Mouse (Mus musculus): ENCODE data around the gene Hspb8. TPM values are rescaled to one million over a fixed set of nuclear protein-coding genes. Genes with fewer than 3 reads are reported as not detected.

Gene Hspb8
- polyA plus RNA-seq, 1 experiment from 2014 or later, result 8.0 TPM

DNA sequence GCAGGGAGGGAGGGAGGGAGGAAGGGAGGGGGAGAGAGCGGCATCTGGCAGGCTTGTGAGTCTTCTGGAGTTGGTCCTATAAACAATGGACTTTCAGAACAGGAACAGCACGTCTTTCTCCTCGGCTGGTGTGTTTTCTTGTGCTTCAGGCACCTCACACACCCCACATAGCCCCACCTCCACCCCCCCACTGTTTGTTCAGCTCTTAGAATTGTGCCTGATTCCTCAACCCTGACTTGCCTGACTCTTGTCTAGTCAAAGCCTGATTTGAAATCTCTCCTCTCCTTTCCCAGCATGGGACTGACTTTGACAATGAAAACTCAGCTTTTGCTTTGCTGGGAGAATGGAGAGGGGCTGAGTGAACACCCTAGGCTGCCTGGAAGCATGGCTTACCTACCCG, 15.3 kb downstream of the Hspb8 start:
- Histone ChIP-seq H3K9me3 (ENCODE audit: control insufficient read depth, low read length) (no peaks in the 10 kb centered on the region), H3K4me1 (replicated peaks; ENCODE audit: control insufficient read depth, insufficient read depth, low read length) (peaks cover 12% of the 10 kb centered on the region; the same call in 1 of the 2 replicates), H3K4me3 (ENCODE audit: low read depth, low read length) (no peak overlapping the region), H3K4me2 (ENCODE audit: low read depth, low read length, severe bottlenecking) (no peak overlapping the region), H3K27ac (ENCODE audit: low read depth, low read length) (no peak overlapping the region), H3K36me3 (ENCODE audit: control insufficient read depth, insufficient read depth, low read length) (no peaks in the 10 kb centered on the region), H3K9ac (ENCODE audit: low read length) (no peak overlapping the region), H3K27me3 (ENCODE audit: control insufficient read depth, insufficient read depth, low read length) (no peaks in the 10 kb centered on the region)
- DNase-seq (ENCODE audit: low spot score) (no peak), ATAC-seq (replicated peaks; ENCODE audit: low FRiP score) (no peak)
- WGBS, result 19% methylated on average over 4 of the region's 4 CpGs

DNA sequence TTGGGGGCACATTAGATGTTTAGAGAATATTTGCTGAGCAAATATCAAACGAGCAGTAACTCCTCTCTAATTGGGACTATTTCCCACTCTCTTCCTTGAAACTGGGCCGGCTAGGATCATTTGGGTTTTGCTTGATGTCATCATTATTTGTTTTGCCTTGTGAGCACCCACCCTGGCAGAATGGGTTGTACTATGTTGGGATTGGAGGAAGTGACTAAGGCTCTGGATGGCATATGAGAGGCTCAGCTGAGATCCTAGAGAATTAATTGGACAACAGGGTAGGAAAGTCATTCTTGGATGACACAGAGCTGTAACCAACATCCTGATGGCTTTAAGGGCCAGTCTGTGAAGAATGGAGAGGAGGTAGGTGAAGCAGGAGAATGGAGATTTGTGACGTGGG, 16.2 kb downstream of the Hspb8 start:
- no peak overlapping the region for H3K27ac ChIP-seq (ENCODE audit: low read depth, low read length)
- 81% methylated on average over 3 of the region's 3 CpGs for WGBS
- no peaks in the 10 kb centered on the region for H3K36me3 ChIP-seq (ENCODE audit: control insufficient read depth, insufficient read depth, low read length)
- H3K27me3 ChIP-seq (ENCODE audit: control insufficient read depth, insufficient read depth, low read length), result no peaks in the 10 kb centered on the region
- H3K4me3 ChIP-seq (ENCODE audit: low read depth, low read length), result no peak overlapping the region
- H3K4me1 ChIP-seq (replicated peaks; ENCODE audit: control insufficient read depth, insufficient read depth, low read length), result peaks cover 12% of the 10 kb centered on the region; the same call in 1 of the 2 replicates
- H3K4me2 ChIP-seq (ENCODE audit: low read depth, low read length, severe bottlenecking), result no peak overlapping the region
- DNase-seq (ENCODE audit: low spot score), result no peak
- H3K9me3 ChIP-seq (ENCODE audit: control insufficient read depth, low read length), result no peaks in the 10 kb centered on the region
- no peak overlapping the region for H3K9ac ChIP-seq (ENCODE audit: low read length)
- ATAC-seq (replicated peaks; ENCODE audit: low FRiP score), result no peak

DNA sequence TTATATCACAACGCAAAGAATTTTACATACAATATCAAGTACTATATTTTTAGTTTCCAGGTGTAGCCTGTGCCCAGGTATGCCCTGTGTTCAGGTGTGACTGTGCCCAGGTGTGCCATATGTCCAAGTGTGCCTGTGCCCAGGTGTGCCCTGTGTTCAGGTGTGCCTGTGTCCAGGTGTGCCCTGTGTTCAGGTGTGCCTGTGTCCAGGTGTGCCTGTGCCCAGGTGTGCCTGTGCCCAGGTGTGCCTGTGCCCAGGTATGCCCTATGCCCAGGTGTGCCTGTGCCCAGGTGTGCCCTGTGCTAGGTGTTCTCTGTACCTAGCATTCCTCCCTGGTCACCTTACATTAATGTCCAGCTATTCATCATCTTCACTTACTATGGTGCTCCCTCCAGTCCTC, 16.7 kb downstream of the Hspb8 start:
- Histone ChIP-seq H3K4me1 (replicated peaks; ENCODE audit: control insufficient read depth, insufficient read depth, low read length) (peaks cover 9% of the 10 kb centered on the region; the same call in 1 of the 2 replicates), H3K27me3 (ENCODE audit: control insufficient read depth, insufficient read depth, low read length) (no peaks in the 10 kb centered on the region), H3K9ac (ENCODE audit: low read length) (no peak overlapping the region), H3K27ac (ENCODE audit: low read depth, low read length) (no peak overlapping the region), H3K9me3 (ENCODE audit: control insufficient read depth, low read length) (no peaks in the 10 kb centered on the region), H3K4me2 (ENCODE audit: low read depth, low read length, severe bottlenecking) (no peak overlapping the region), H3K36me3 (ENCODE audit: control insufficient read depth, insufficient read depth, low read length) (no peaks in the 10 kb centered on the region), H3K4me3 (ENCODE audit: low read depth, low read length) (no peak overlapping the region)
- no peak for DNase-seq (ENCODE audit: low spot score)
- no peak for ATAC-seq (replicated peaks; ENCODE audit: low FRiP score)
- 90% methylated on average over 1 of the region's 1 CpGs for WGBS

DNA sequence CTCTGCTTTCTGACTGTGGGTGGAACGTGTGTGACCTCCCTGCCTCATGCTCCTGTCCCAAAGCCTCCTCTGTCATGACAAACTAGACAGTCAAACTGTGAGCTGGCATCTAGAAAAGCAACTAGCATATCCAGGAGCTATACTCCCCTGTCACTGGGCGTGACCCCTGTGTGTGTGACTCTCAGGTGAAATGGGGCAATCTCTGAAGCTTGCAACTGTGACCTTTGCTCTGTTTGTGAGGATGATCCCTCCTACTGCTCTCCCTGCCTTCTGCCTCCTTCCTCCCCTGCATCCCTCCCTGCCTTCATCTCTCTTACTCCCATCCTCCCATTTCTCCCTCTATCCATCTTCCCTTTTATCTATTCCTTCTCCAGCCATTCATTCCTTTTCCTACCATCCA, 18.6 kb downstream of the Hspb8 start:
- no peak overlapping the region for H3K4me2 ChIP-seq (ENCODE audit: low read depth, low read length, severe bottlenecking)
- H3K9ac ChIP-seq (ENCODE audit: low read length), result no peak overlapping the region
- no peak overlapping the region for H3K4me3 ChIP-seq (ENCODE audit: low read depth, low read length)
- peaks cover 2% of the 10 kb centered on the region; the same call in 1 of the 2 replicates for H3K4me1 ChIP-seq (replicated peaks; ENCODE audit: control insufficient read depth, insufficient read depth, low read length)
- DNase-seq (ENCODE audit: low spot score), result no peak
- WGBS, result 89% methylated on average over 2 of the region's 2 CpGs
- H3K27me3 ChIP-seq (ENCODE audit: control insufficient read depth, insufficient read depth, low read length), result no peaks in the 10 kb centered on the region
- H3K27ac ChIP-seq (ENCODE audit: low read depth, low read length), result no peak overlapping the region
- no peaks in the 10 kb centered on the region for H3K9me3 ChIP-seq (ENCODE audit: control insufficient read depth, low read length)
- no peaks in the 10 kb centered on the region for H3K36me3 ChIP-seq (ENCODE audit: control insufficient read depth, insufficient read depth, low read length)
- ATAC-seq (replicated peaks; ENCODE audit: low FRiP score), result no peak

DNA sequence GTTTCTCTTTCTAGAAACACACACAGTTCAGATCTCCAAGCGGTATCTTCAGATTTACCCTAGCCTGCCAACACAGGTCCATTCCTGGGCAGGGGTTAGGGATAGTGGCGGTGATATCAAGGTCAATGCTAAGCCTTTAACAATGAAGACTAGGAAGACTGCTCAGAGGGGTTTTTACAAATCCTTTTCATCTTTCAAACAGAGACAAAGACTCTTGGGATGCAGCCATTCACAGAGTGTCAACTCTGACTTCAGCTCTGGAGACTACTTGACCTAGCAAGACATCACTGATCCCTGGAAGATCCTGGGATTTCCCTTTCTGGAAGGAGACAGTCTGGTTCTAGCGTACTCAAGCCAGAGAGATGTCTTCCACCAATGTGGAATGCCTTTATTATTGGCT, 21.9 kb downstream of the Hspb8 start:
- ATAC-seq (replicated peaks; ENCODE audit: low FRiP score), result no peak
- no peaks in the 10 kb centered on the region for H3K27me3 ChIP-seq (ENCODE audit: control insufficient read depth, insufficient read depth, low read length)
- no peaks in the 10 kb centered on the region for H3K9me3 ChIP-seq (ENCODE audit: control insufficient read depth, low read length)
- no peaks in the 10 kb centered on the region for H3K36me3 ChIP-seq (ENCODE audit: control insufficient read depth, insufficient read depth, low read length)
- no peaks in the 10 kb centered on the region for H3K4me1 ChIP-seq (replicated peaks; ENCODE audit: control insufficient read depth, insufficient read depth, low read length)
- no peak for DNase-seq (ENCODE audit: low spot score)
- no peak overlapping the region for H3K4me3 ChIP-seq (ENCODE audit: low read depth, low read length)
- no peak overlapping the region for H3K9ac ChIP-seq (ENCODE audit: low read length)
- H3K27ac ChIP-seq (ENCODE audit: low read depth, low read length), result no peak overlapping the region
- no peak overlapping the region for H3K4me2 ChIP-seq (ENCODE audit: low read depth, low read length, severe bottlenecking)
- 77% methylated on average over 3 of the region's 3 CpGs for WGBS

DNA sequence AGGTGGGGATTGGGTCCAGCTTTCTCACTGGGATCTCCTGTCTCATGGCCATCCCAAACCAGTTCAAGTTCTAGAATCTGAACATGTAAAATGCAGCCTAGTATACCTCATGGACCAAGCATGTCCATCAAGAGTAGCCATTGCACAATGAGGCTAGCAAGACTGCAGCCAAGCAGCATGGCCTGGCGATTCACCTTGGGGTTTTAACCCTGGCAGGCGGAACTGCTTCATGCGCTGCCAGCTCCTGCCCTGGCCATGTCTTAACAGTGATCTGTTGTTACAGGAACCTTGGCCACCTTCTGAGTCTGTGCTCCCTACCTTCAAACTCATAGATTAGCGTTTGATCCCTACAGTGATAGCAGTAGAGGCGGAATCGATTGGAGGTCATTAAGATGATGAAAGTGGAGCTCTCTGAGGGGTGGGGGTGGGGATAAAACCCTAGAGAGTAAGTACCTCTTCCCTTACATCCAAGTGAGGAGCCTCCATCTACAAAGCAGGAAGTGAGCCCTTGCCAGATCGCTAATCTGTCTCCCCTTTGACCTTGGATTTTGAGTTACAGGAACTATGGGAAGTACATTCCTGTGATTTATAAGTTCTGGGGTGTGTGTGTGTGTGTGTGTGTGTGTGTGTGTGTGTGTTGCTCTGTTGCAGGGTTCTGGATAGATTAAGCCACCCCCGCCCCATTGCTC, 22.5 kb downstream of the Hspb8 start:
- Histone ChIP-seq H3K36me3 (ENCODE audit: control insufficient read depth, insufficient read depth, low read length) (no peaks in the 10 kb centered on the region), H3K9ac (ENCODE audit: low read length) (no peak overlapping the region), H3K4me2 (ENCODE audit: low read depth, low read length, severe bottlenecking) (no peak overlapping the region), H3K27ac (ENCODE audit: low read depth, low read length) (no peak overlapping the region), H3K9me3 (ENCODE audit: control insufficient read depth, low read length) (no peaks in the 10 kb centered on the region), H3K27me3 (ENCODE audit: control insufficient read depth, insufficient read depth, low read length) (no peaks in the 10 kb centered on the region), H3K4me1 (replicated peaks; ENCODE audit: control insufficient read depth, insufficient read depth, low read length) (no peaks in the 10 kb centered on the region), H3K4me3 (ENCODE audit: low read depth, low read length) (no peak overlapping the region)
- ATAC-seq (replicated peaks; ENCODE audit: low FRiP score), result no peak
- WGBS, result 85% methylated on average over 8 of the region's 8 CpGs
- DNase-seq (ENCODE audit: low spot score), result no peak

DNA sequence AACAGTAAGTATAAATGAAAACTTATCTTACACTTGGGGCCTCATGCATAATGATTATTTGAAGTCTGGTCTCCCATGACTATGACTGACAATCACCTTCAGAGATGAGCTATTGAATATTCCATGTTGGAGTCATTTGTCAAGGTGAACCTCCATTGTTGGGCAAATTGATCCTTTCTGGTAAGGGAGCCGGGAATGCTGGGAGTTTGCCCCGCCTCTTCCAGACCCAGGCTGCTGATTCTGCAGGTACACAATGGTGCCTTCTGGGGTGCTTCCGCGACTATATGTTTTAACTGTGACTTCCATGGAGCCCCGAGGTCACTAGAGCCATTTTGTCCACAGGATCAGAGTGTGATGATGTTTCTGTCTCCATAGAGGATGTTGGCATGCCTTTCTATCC, 26.6 kb downstream of the Hspb8 start:
- no peaks in the 10 kb centered on the region for H3K9me3 ChIP-seq (ENCODE audit: control insufficient read depth, low read length)
- no peak overlapping the region for H3K4me2 ChIP-seq (ENCODE audit: low read depth, low read length, severe bottlenecking)
- 85% methylated on average over 5 of the region's 5 CpGs for WGBS
- no peak for DNase-seq (ENCODE audit: low spot score)
- H3K4me1 ChIP-seq (replicated peaks; ENCODE audit: control insufficient read depth, insufficient read depth, low read length), result no peaks in the 10 kb centered on the region
- H3K36me3 ChIP-seq (ENCODE audit: control insufficient read depth, insufficient read depth, low read length), result no peaks in the 10 kb centered on the region
- no peak for ATAC-seq (replicated peaks; ENCODE audit: low FRiP score)
- no peak overlapping the region for H3K4me3 ChIP-seq (ENCODE audit: low read depth, low read length)
- no peak overlapping the region for H3K27ac ChIP-seq (ENCODE audit: low read depth, low read length)
- H3K9ac ChIP-seq (ENCODE audit: low read length), result no peak overlapping the region
- H3K27me3 ChIP-seq (ENCODE audit: control insufficient read depth, insufficient read depth, low read length), result no peaks in the 10 kb centered on the region

DNA sequence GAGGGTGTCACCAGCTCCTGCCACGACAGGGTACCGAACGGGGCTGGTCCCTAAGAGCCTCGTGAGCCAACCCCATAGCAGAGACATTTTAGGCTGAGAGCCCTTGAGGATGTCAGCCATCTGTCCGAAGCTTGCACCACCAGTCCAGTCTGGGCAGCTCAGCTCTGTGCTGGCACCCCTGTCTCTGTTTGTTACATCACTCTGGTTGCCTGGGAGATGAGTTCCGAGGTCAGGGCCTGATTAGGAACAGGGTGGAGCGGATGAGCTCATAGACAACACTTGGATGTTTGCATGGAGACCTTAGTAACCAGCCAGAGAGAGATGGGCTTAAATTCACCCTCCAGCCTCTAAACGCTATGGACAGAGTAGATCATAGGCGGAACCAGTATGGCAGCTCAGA, 30.1 kb downstream of the Hspb8 start:
- Histone ChIP-seq H3K9me3 (ENCODE audit: control insufficient read depth, low read length) (no peaks in the 10 kb centered on the region), H3K4me1 (replicated peaks; ENCODE audit: control insufficient read depth, insufficient read depth, low read length) (no peaks in the 10 kb centered on the region), H3K4me2 (ENCODE audit: low read depth, low read length, severe bottlenecking) (no peak overlapping the region), H3K36me3 (ENCODE audit: control insufficient read depth, insufficient read depth, low read length) (no peaks in the 10 kb centered on the region), H3K9ac (ENCODE audit: low read length) (no peak overlapping the region), H3K27ac (ENCODE audit: low read depth, low read length) (no peak overlapping the region), H3K4me3 (ENCODE audit: low read depth, low read length) (no peak overlapping the region), H3K27me3 (ENCODE audit: control insufficient read depth, insufficient read depth, low read length) (no peaks in the 10 kb centered on the region)
- DNase-seq (ENCODE audit: low spot score), result no peak
- 88% methylated on average over 9 of the region's 9 CpGs for WGBS
- ATAC-seq (replicated peaks; ENCODE audit: low FRiP score), result no peak

DNA sequence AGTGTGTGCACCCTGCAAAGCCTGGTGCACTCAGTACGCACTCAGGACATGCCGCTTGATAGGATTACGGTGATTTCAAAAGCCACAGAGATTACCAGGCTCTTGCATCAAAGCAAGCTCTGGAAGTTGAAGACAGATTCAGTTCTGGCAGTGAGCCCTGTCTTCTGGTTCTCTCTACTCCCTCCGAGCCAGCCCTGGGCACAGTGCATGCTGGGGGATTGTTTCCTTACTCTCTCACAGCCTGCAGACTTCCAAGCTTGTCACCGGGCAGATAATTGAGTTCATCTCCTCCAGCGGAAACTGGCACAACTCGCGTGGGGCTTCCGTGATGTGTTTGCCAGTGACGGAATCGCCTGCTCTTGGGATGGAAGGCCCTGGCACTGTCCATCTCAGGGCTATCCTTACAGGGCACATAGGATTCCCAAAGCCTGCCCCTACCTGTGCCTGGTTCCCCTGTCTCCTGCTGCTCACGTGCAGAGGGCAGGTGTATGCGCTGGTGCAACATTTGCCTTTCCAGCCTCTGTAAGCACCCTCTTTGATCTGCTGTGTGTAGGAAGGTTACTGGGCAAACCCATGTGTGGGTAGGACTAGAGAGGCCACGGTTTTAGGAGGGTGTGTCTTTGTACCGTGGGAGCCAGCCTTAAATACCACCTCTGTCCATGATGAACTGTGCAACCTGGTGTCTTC, 32.7 kb downstream of the Hspb8 start:
- H3K4me3 ChIP-seq (ENCODE audit: low read depth, low read length), result no peak overlapping the region
- no peak for DNase-seq (ENCODE audit: low spot score)

More for the DNA sequence above, 32.7 kb downstream of the Hspb8 start:
- H3K27me3 ChIP-seq (ENCODE audit: control insufficient read depth, insufficient read depth, low read length), result no peaks in the 10 kb centered on the region
- ATAC-seq (replicated peaks; ENCODE audit: low FRiP score), result no peak
- H3K36me3 ChIP-seq (ENCODE audit: control insufficient read depth, insufficient read depth, low read length), result no peaks in the 10 kb centered on the region
- WGBS, result 73% methylated on average over 15 of the region's 15 CpGs
- H3K4me1 ChIP-seq (replicated peaks; ENCODE audit: control insufficient read depth, insufficient read depth, low read length), result no peaks in the 10 kb centered on the region
- no peak overlapping the region for H3K27ac ChIP-seq (ENCODE audit: low read depth, low read length)
- H3K9me3 ChIP-seq (ENCODE audit: control insufficient read depth, low read length), result no peaks in the 10 kb centered on the region
- H3K9ac ChIP-seq (ENCODE audit: low read length), result no peak overlapping the region
- H3K4me2 ChIP-seq (ENCODE audit: low read depth, low read length, severe bottlenecking), result no peak overlapping the region

Data from forebrain, embryonic 11.5 days (tissue).